Mouse (Mus musculus) T-helper 2 cell (primary cell): ENCODE results near the gene Calr.

ENCODE experiments used
- in situ Hi-C: fragments of 300-600 bp; cut with MboI, MseI; formaldehyde crosslinking; loops from one replicate; pipeline ENCODE4 v1.15.1; 2025; ENCODE audit warnings: high pct_unique_total_duplicates

The Calr gene

DNA sequence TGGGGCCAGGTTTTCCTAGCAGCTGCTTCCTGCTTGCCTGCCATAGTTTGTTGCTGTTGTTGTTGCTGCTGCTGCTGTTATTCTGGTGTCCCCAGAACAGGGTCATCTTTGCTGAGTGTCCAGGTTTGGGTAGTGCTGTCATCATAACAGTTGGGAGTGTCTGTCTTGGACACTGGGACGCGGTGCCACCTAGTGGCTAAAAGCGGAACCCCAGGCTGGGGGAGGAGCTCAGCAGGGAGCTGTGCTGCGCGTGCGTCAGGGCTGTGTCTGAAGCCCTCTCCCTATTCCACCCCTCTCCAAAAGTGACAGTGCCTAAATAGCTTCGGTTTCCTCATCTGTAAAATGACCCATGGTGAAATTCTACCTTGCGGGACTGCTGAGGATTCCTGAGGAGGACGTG, 31.2 kb downstream of the Calr start:
- in situ Hi-C loops, result no loop called here

DNA sequence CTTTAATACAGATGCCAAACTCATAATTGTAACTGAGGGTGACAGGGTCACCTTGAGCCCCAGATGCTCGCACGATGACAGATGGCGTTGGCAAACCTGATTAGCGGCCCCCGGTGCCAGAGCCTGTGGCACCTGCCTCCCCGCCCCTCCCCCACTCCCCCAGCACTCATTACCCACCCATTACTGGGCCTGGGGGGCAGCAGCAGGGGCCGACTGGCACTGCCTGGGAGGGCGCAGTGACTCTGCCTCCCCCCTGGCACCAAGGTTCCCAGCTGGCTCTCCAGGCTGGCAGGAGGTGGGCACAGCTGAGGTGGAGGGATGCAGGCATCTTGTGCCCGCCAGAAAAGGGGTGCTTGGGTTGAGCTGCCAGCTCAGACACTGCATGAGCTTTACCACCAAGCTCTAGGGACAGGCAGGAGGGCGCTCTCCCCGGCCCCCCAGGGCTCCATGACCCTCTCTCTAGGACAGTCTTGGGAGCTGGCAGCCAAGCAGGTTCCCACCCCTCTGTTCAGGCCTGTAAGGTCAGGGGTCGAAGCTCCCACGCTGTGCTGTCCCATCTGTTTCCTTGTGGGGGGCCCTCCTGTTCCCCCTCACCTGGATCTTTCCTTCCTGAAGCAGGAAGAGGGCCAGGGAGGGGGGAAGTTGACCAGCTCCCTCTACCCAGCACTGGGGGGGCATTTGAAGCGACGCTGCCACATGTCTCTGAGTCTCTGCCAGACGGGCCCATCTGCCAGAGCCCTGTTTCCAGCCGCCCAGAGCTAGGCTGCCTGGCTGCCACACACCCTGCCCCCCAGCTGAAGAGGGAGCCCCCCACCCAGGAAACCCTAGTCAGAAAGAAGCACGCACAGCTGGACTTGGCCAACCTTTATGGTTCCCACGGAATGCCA, 31.9 kb downstream of the Calr start:
- in situ Hi-C loops, result loop anchor here (5.0 kb wide), 1 partner anchor 107 kb away; no protein-coding TSS in a partner anchor

DNA sequence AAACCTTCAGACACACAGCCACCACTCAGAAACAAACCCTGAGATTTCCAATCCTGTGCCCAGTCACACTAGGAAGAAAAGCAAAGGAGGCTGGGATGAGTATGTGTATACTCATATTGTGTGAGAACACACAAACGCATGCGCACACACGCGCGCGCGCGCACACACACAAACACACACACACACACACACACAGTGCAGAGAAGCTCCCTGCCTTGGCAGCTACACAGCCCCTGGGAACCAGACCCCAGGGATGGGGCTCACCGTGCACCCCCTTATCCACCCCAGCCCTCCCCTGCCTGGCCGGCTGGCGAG, 32.5 kb downstream of the Calr start:
- in situ Hi-C loops, result loop anchor here (5.0 kb wide), 1 partner anchor 107 kb away; no protein-coding TSS in a partner anchor

DNA sequence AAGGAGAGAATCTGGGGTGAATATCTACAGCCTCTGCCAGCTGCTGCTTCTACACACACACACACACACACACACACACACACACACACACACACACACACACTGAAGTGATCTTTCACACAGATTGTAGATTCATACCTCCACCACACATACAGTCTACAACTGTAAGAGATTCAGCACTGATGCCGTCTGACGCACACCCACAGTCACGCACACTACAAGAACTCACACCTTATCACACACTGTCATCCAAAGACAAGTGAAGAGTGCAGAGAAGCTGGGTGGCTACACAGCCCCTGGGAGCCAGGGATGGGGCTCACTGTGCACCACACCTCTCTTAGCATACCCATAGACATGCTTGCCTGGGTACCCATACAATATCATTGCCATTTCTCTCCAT, 32.9 kb downstream of the Calr start:
- in situ Hi-C loops, result loop anchor here (5.0 kb wide), 1 partner anchor 107 kb away; no protein-coding TSS in a partner anchor

DNA sequence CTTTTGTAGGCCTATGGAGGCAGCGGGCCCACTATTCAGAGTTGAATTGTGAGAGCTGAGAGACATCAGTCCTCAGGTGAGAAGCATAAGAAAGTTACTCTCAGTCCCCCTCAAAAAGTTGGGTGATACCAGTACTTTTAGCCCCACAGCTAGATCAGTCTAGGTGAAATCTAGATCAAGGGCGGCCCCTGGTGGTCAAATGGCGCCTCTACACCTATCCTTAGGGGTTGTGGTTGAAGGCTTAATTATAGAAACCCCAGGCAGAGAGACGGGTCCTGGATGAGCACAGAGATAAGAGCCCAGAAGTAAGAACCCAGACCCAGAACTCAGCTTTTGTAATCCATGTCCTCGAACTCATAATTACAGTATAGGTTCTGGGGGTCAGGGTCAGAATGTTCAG, 33.7 kb downstream of the Calr start:
- in situ Hi-C loops, result loop anchor here (5.0 kb wide), 1 partner anchor 106 kb away; no protein-coding TSS in a partner anchor

DNA sequence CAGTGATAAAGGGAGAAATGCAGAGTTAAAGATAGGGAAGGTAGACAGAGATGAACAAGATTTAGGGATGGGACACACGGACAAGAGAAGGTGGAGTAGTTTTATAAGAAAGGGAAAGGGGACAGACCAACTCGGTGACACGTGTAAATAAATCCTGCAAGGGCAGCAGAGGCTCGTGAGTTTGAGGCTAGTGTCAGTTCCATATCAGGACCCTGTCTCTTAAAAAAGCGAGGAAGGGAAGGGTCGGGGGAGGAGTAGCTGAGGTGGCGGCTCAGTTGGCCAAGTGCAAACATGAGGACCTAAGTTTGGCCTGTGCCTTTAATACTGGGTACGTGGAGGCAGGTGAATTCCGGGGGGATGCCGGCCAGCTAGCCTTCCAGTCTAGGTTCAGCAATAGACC, 35.4 kb downstream of the Calr start:
- in situ Hi-C loops, result loop anchor here (5.0 kb wide), 1 partner anchor 104 kb away; no protein-coding TSS in a partner anchor

DNA sequence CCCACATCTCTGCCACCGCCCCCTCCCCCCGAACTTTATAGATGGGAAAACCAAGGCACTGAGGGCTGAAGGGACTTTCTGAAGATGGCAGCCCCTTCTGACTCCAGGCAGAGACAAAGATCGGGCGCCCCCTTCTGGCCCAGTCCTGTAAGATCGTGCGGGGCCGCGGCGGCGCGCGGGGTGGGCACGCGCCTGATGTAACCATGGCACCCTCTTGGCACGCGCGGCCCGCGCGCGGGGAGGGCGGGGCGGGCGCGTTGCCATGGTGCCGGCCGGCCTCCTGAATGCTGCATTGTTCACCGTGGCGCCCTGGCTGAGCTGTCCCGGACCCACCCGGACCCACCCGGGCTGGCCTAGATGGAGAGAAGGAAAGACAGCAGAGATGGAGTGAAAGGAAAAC, 35.8 kb downstream of the Calr start:
- in situ Hi-C loops, result loop anchor here (5.0 kb wide), 1 partner anchor 104 kb away; no protein-coding TSS in a partner anchor

DNA sequence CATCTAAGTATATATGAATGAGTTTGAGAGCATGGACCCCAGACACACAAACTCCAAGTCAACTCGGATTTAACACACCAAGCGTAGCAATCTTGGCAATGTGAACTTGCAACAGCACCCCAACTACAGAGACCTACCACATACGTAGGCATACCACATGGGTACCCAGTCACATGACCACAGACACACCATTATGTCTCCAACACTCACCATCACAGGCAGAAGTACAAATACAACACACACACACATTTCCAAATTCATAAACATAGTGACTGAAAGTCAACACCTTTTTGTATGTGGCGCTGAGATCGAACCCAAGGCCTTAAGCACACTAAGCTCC, 36.8 kb downstream of the Calr start:
- in situ Hi-C loops, result loop anchor here (5.0 kb wide), 1 partner anchor 103 kb away; no protein-coding TSS in a partner anchor

DNA sequence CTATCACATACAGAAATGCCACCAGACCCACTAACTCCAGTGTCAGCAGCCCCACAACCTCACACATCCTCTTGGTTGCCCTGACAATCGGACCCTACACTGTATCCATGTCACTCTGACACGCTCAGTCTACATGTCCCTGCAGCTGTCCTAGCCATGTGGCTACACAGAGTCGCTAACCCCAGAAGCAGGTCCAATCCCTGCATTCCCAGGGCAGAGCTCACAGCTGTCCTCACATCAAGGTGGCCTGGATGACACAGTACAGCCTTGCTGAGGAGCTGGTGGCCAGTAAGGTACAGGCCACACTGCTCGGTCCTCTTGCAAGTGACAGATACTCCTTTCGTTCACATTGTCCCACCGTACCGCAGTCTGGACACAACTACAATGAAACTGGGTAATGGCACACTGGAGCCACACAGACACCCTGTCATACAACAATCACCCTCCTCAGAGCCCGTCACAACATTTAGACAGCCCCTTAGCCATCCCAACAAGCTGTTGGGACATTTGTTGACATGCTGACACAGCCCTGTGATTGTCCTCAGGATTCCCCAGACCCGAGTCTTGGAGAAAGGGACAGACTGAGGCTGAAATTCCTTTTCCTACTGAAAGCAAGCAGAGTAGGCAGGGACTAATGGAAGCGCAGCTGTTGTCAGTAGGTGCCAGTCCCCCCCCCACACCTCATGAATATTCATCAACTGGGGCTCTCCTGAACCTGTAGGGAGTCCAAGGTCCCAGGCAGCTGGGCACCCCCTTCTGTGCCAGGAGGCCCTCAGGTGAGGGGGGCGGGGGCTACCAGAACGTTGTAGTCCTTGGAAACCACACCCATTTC, 37.4 kb downstream of the Calr start:
- in situ Hi-C loops, result no loop called here

DNA sequence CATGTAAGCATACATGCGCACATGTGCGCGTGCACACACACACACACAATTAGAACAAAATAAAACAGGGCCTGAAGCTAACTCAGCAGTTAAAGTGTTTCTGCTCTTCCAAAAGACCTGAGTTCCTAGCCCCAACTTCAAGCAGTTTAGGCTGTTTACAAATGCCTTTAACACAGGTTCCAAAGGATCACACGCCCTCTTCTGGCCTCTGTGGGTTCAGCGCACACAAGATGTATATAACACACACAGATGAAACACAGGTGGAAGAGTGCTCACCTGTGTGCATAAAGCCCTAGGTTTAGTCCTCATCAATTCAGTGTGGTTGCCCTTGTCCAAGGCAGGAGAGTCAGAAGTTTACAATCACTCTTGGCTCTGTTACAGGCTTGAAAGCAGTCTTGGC, 40.7 kb downstream of the Calr start:
- in situ Hi-C loops, result no loop called here

DNA sequence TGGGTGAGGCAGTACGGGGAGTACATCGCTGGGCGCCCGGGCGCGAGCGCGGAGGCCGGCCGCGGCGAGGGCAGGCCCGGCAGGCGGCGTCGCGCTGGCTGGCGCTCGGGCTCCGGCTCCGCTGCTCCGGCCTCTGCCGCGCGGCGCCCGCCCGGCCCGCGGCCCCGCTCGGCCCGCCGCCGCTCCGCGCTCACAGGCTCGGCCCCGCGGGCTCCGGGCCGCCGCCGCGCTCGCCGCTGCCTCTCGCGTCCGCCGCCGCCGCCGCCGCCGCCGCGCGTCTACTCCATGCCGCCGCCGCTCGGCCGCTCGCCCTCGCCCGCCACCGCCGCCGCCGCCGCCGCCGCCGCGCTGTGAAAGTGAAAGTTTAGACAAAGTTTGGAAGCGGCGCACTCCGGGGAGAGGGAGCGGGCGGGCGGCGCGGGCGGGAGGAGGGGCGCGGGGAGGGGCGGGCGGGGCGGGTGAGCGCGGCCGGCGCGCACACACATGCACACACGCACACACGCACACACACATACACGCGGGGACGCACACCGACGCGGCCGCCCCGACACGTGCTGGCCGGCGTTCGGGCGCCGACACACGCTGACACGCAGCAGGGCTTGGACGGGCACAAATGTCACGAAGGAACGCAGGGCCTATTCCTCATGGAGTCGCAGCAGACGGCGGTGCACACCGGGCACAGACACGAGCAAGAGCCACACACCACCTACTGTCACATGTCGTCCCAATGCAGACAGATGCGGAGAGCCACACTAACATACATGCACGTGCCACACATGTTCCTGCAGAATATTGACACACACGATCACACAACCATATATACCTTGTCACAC, 46.5 kb downstream of the Calr start, which contains the start of gene Nfix:
TSS of gene Nfix (minus strand) at position 346 of the 833 bp plus-strand sequence.
- in situ Hi-C loops, result no loop called here

DNA sequence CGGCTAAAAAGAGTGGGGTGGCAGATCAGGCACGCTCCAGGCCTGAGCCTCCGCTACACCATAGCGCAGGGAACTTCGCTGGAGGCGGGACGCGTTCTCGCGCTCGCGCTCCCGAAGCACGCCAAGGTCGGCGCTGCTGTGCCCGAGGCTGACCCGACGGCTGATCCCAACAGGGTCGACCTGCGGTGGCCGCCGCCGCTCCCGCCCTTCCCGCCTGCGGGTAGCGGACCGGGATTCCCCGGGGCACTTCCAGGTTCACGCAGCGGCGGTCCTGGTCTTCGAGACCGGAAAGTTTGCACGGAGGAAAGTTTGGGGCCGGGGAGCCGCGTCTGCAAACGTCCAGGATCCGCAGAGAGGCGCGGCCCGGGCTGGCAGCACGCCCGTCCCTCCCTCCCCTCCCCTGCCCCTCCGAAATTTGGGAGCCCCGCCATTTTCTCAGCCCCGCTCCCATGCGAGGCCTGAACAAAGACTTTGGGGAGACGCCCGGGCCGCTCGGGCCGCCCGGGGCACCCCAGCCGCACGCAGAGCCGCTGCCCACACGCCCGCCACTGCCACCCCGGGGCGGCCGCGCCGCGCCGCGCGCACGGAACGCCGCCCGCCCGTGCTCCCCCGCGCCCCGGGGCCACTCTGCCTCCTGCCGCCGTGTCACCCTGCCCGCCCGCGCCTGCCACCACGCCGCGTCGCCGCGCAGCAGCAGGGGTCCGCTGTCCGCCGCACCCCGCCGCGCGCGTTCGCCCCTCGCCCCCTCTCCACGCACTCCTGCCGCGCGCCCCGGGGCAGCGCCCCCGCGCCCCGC, 47.4 kb downstream of the Calr start:
- in situ Hi-C loops, result no loop called here

DNA sequence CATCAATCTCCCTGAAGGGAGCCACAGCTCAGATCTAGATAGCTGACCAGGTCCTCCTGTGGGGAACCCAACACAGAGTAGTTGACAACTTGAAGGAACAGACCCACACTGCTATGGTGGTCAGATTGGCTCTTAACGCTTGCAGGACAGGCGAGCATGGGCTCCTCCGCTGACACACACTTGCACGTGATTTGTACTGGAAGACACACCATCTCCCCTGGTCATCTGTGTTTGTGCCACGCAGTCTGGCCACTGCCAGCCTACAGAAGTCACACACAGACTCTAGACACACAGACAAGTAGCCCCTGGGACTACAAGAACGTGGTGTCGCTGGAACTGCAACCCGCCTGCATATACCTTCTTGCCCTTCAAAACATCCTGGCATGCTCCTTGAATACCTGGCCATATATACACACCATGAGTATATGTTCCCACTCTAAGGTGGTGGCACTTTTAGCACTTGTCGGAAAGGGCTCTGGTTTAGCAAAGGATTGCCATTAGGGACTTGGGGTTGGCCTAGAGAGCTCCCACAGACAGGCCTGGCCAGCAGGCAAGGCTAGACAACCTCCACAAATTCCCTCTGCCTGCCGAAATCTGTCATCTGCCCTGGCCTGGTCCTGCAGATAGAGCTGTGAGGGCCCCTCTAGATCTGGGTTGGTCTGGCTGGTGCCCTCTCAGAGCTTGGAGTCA, 48.1 kb downstream of the Calr start:
- in situ Hi-C loops, result no loop called here

DNA sequence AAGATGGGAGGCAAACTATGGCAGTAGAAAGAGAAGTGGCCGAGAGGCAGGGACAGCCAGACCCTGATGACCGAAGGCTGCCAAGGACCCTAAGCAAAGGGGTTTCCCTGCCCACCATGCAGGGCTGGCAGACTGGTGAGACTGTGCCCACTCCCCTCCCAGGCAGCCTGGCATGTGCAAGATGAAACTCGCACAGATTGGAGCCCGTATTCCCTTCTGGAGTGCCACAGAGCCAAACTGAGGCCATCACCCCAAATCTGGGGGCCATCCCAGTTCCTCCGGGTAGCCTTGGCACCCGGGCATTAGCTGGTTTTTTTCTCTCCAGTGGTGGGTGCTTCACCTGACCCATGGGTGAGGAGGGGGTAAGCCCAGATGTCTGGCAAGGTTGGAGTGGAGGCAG, 48.8 kb downstream of the Calr start:
- in situ Hi-C loops, result no loop called here

DNA sequence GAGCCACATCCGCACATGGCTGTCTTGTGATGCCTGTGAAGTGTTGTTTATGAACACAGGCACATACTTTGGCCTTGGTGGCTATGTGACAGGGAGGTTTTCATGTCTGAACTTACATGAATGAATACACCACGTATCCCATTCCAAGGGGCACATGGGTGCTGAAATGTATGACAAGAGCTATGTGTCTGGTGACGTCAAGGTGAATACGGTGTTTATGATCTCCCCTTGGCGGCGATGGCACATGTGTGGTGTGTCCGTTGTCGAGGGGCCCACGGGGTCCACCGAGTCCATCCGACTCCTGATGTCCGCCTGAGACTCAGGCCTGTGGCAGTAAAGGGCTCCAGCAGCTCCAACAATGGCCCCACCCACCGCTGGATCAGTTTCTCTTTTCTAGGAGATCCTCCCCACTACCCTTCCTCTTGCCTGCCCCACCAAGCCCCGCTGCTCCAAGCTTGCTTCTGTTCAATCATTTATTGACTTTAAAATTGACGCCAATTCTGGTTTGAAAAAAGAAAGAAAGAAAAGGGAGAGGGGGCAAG, 49.4 kb downstream of the Calr start:
- in situ Hi-C loops, result no loop called here

DNA sequence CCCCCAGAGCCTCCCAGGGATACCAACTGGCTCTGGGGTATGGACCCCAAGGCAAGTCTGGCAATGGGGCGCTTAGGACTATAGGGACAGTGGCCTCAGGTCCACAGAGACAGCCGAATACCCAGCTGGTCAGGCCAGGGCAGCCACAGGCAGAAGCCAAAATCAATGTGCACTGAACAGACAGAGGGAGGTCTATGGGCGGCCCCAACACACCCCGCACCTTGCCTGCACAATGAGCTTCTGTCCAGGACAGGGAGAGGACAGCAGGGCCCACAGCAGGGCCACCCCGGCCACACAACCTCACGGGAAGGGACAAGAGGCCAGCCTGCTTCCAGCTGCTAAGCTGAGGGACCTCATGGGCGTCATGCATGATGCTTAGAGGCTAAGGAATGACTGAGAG, 52.2 kb downstream of the Calr start:
- in situ Hi-C loops, result no loop called here

DNA sequence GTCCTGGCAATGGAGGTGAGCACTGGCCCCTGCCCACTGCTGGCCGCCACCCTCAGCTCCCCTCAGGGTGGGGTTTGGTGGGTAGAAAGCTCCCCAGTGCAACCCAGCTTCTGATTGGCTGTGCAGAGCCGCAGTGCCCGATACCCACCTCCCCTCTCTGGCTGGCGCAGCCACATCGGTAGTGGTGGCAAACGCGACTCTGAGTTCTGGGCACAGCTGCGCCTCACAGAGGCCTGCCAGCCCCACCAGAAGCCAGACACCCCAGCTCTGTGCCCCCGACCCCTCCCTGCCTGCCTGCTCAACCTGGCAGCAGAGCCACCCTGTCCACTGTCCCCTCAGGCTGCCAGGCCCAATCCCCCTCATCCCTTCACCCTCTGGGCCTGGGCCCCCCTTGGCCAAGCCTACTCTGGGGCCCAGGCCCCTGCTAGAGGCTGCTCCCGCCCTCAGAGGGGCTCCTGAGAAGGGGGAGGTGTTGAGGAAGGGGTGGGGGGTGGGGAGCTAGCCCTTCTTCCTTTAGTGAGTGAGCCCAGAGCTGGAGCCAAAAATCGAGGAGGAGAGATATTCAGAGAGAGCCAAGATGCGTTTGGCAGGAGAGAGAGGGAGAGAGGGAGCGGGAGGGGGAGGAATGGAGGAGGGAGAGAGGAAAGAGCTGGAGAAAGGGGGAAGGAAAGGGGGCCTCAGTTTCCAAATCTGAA, 52.8 kb downstream of the Calr start:
- in situ Hi-C loops, result no loop called here

DNA sequence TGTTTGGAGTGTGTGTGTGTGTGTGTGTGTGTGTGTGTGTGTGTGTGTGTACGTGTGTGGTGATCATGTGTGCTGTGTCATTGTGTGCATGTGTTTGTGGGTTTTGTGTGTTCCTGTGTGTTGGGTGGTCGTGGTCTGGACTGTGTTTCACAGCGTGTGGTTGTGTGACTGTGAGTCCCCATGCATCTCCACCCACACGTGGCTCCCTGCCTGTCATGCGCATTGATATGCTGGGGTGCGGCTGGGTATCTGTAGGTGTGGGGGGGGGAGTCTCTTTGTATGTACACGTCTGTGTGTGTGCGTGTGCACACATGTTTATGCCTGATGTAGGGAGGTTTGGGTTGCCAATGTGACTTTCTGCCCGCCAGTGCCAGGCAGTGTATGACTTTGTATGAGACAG, 53.6 kb downstream of the Calr start:
- in situ Hi-C loops, result no loop called here

DNA sequence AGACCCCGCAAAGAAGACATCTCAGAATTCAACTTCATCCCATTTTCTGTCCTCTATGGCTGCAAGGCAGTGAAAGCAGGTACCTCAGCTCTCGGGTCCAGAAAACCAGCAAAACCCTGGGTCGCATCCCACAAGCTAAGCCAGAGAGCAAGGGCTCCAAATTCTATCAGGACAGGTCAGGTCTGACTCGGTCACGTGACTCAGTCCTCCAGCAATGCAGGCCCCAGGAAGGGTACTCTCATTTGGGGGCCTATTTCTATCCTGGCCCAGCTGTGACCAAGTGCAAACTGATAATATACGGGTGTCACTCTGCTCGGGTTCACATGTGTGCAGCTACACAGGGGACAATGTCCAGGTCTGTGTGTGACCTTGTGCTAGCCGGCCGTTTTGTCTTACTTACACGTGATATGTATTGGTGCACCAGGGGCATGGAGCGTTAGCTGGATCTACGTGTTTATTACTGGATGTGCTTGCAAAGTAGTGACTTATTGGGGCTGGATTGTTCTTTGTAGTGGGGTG, 54.2 kb downstream of the Calr start:
- in situ Hi-C loops, result no loop called here
